Mouse (Mus musculus): ENCODE measurements around the gene Clca3a1.
"Not testable (repeated sequence)": the region's sequence is repeated elsewhere in the genome, so short reads cannot be mapped to it uniquely, and the experiment has no call there.

The Clca3a1 gene

DNA sequence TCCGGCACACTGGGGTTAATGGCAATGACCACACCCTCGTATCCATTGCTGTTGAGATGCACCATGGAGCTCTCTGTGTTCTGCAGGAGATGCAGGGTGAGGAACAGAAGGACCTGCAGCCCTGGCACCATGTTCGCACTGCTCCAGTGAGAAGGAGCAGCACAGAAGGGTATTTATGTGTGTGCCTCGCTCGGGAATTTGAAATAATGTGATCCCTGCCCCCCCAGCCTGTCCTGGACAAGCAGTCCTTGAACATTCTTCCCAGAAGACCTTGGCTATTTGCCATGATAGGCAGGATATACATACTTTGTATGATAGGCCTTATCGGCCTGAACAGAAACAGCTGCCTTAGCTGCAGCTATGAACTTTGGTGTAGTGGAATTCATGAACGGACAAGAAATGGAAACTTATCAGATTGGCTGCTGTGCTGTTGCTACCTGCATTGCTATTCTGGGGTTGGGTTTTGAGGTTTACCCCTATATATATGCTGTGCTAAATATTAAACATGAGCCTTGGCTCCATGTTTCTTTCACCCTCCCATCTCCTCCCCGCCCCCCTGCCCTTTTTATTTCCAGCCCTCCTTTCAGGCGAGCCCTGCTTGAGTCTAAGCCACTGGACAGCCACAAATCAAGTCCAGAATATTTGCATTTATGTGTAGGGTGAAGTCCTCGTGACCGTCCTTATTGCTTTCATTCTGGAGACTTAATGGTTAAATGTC, at the start of gene Clca3a1:
Gene Clca3a1 (minus strand): TSS at position 386 of the 718 bp plus-strand sequence.
- no peak for DNase-seq (ENCODE audit: low read depth, low spot score)

DNA sequence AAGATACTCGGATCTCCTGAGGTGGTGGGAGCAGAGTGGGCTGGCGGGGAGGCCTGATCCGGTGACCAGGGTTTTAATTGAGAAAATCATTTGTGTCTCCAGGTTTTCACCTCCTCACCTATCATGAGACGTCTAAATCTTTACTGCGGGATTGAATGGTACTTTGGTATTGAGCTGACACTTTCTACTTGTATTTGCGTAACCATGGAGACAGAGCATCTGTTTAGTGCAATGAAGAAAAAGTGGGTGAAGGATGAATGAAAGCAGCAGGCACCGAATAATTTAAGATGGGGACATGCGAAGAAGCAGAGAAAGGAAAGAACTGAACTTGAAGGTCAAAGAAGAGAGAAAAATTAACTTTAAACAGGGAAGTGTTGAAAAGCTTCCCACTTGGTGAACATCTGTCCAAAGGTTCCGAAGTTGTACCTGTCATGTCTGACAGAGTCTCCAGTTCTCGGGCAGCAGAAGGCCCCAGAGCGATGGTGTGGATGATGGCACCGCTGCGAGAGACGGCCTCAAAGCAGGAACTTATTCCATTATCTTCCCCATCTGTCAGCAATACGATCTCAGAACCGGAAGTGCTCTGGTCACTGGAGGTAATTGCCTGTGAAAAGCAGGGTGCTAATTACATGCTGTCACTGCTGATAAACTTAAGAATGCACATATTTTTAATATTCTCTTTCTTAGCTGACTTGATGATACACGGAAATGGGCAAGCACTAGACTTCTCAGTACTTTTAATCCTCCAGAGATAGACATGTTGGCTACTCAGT, 47.6 kb upstream of the Clca3a1 start:
- DNase-seq (ENCODE audit: low read depth, low spot score), result not testable (repeated sequence)

DNA sequence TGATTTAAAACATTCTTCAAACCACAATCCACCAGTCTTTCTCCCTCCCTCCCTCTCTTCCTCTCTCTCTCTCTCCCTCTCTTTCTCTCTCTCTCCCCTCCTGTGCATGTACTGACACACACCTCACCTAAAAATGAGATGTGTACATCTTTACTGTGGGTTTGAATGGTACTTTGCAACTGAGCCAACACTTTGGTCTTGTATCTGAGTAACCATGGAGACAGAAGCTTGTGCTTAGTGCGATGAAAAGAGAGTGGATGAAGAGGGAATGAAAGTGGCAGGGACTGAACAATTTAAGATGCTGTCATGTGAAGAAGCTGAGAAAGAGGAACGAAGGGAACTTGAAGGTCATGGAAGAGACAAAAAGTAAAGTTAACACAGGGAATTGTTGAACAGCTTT, 45.8 kb upstream of the Clca3a1 start:
- not testable (repeated sequence) for DNase-seq (ENCODE audit: low read depth, low spot score)

DNA sequence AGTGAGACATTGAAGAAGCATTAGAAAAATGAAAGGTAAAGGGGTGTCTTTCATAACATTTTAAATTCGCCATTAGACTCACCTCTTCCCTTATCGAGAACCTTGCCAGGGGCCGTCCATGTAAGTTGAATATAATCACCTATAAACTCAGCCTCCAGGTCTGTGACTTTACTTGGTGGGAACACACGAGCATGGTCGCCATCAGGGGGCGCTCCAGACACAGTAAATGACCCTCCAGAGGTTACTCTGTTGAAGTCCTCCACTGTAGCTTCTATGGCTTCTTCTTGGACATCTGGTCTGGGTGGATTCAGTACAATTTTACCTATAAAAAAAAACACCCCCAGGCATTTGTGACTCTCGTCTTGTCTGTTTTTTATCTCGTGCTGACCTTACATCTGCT, 41.1 kb upstream of the Clca3a1 start:
- no peak for DNase-seq (ENCODE audit: low read depth, low spot score)

DNA sequence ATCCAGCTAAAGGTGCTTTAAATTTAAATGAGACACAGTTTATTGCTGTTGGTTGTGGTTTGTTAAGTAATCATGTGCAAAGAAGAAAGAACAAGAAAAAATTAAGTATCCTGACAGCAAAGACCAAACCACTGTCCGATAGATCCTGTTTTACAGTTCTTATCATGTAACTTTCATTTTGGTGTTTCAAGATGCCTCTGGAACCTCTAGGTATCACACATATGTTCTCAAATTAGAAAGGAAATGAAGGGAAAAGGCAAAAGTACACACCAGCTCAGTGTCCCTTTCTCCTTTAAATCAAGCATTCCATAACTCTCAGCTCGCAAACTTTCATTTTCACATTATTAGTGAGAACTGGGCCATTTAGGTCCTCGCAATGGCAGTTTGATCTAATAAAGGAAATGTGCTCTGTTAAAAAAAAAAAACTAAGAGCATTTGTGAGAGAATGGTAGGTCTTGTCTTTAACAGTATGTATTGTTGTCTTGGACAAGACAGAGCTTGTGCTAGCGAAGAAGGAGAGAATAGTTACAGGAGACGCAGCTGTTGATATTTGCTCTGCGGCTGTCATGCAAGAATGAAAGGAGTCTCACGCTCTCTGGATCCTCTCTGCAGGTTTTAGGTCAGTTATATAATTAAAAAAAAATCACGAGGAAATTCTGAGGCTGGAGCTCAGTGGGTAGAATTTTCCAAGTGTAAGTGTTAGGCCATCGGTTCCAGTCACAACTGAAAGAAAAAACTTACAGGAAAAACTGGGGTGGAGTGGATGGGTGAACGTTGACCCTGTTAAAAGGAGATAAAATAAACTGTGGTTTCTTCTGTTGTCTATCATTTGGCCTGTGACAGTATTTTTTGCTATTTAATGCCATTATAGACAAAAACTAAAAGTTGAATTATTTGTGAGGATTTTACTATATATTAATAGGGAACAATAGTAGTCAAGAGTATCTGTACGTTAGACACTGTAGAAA, 24.7 kb upstream of the Clca3a1 start:
- DNase-seq (ENCODE audit: low read depth, low spot score), result no peak

DNA sequence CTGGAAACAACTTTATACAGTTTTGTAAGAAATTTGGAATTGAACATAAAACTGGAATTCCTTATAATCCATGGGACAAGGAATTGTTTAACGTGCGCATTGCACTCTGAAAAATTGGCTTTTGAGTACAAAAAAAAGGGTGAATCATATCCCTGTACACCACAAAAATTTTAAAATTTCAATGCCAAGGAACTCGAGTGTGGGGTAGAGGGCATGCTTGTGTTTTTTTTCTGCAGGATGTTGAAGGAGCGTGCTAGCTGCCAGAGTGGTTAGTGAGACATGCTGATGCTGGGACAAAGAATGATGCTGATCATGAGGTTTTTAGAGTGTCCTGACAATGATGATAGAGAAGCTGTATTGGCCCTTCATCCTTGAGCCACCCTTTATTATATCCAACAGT, 4.4 kb upstream of the Clca3a1 start:
- no peak for DNase-seq (ENCODE audit: low read depth, low spot score)

DNA sequence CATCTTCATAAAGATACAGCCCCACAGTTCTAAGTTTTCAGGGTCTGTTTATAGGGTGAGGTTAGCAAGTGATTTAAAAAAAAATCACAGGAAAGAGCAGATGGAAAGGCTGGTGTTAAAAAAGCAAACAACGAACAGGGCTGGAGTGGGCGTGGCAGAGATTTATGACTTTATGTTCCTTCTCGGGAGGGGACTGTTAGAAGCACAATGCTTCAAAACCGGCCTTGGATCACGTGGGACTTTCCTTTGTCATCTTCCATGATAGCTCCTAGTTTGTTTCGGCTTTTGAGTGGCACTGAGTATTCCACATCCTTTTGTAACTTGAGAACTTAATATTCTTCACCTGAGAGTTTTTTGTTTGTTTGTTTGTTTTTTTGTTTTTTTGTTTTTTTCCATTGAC, 677 bp upstream of the Clca3a1 start:
- DNase-seq (ENCODE audit: low read depth, low spot score), result no peak

DNA sequence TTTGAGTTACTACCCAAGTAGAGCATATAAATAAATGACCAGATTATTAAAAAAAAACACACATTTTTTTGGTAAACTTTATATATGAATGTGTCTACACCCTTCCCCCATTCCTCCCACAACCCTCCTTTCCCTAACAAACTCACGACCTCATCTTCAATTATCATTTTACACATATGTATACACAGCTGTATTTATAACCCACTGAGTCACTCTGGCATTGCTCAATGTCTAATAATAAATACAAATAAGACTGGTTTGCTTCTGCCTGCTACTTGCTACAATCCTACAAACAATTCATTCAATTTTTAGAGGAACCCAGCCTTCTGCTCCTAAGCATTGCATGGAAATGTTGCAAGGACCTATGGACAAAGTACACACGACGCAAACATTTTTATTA, 1.1 kb downstream of the Clca3a1 start:
- no peak for DNase-seq (ENCODE audit: low read depth, low spot score)

DNA sequence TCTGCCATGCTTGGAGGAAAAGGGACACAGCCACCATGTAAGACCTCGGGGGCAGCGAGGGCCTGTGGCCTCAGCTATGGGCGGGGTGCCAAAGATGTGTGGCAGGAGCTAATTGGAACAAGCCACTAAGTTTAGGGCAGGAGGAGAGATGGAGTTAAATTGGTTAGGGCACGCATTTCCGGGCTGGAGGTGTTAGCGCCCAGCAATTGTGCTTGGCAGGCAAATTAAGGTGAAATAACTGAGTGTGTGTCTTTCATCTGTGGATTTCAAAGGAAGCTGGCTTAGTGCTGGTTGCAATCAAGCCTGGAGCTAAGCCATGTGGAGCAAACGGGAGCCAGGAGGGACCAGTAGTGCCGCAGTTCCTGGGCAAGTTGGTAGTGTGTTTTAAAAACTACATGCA, 4.7 kb downstream of the Clca3a1 start:
- DNase-seq (ENCODE audit: low read depth, low spot score), result not testable (repeated sequence)

DNA sequence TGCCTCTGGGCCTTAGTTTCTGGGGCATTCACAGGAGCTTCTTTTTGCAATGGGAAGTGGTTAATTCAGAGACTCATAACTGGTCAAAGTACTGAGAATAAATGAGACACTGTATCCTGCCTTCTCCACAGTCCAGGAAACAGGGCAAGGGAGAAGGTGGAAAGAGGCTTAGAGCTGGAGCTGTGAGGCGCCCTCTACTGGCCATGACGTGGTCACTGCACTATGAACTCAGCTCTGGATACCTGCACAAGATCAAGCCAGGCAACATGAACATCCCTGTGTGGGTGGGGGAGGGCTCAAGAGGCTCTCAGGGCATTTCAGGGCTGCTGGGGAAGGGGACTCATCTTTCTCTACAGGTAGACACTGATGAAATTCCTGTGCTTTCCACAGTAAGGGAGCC, 7.7 kb downstream of the Clca3a1 start:
- peak; percentile 20 for DNase-seq (ENCODE audit: low read depth, low spot score)

DNA sequence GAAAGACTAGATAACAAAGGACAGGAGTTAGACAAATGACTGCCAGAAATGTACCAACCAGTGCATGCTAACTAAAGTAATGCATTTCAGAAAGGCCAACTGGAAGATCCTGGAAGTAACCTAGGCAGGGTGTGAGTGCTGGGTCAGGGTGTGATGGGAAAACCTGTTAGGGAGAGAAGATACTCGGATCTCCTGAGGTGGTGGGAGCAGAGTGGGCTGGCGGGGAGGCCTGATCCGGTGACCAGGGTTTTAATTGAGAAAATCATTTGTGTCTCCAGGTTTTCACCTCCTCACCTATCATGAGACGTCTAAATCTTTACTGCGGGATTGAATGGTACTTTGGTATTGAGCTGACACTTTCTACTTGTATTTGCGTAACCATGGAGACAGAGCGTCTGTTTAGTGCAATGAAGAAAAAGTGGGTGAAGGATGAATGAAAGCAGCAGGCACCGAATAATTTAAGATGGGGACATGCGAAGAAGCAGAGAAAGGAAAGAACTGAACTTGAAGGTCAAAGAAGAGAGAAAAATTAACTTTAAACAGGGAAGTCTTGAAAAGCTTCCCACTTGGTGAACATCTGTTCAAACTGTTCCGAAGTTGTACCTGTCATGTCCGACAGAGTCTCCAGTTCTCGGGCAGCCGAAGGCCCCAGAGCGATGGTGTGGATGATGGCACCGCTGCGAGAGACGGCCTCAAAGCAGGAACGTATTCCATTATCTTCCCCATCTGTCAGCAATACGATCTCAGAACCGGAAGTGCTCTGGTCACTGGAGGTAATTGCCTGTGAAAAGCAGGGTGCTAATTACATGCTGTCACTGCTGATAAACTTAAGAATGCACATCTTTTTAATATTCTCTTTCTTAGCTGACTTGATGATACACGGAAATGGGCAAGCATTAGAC, 11.5 kb downstream of the Clca3a1 start:
- not testable (repeated sequence) for DNase-seq (ENCODE audit: low read depth, low spot score)

DNA sequence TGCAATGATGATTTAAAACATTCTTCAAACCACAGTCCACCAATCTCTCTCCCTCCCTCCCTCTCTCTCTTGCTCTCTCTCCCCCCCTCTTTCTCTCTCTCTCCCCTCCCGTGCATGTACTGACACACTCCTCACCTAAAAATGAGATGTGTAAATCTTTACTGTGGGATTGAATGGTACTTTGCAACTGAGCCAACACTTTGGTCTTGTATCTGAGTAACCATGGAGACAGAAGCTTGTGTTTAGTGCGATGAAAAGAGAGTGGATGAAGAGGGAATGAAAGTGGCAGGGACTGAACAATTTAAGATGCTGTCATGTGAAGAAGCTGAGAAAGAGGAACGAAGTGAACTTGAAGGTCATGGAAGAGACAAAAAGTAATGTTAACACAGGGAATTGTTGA, 13.1 kb downstream of the Clca3a1 start:
- not testable (repeated sequence) for DNase-seq (ENCODE audit: low read depth, low spot score)

DNA sequence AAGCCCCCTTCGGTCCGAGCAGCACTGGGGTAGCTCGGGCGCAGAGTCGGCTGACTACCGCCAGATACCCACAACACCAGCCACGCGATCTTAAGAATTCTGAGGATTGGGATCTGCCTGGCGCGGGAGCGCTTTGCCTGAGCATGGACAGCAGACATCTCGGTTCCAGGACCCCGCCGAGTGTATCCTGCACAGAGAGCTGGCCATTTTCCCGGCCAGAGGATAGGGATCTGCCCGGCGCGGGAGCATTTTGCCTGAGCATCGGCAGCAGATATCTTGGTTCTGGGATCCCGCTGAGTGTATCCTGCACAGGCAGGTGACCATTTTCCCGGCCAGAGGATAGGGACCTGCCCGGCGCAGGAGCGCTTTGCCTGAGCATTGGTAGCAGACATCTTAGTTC, 22.4 kb downstream of the Clca3a1 start:
- not testable (repeated sequence) for DNase-seq (ENCODE audit: low read depth, low spot score)

DNA sequence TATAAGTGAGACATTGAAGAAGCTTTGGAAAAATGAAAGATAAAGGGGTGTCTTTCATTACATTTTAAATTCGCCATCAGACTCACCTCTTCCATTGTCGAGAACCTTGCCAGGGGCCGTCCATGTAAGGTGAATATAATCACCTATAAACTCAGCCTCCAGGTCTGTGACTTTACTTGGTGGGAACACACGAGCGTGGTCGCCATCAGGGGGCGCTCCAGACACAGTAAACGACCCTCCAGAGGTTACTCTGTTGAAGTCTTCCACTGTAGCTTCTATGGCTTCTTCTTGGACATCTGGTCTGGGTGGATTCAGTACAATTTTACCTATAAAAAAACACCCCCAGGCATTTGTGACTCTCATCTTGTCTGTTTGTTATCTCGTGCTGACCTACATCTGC, 23.9 kb downstream of the Clca3a1 start:
- no peak for DNase-seq (ENCODE audit: low read depth, low spot score)

DNA sequence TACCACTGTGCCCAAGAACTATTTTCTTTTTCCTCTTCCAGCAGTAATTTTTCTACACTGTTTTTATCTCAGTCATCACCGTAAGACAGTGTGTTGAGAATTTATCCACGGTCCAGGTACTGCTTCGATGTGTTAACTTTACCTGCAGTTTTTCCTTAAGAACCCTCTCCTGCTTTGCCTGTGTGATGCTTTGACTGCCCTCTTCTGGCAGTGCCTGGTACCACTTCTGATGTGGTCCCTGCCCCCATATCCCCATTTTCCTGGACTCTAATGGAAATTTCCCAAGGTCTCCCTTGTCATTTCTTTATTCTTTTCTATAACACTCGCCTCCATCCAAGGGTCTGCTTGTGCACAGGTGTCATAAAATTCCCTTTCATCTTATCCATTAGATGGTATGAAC, 37.3 kb downstream of the Clca3a1 start:
- DNase-seq (ENCODE audit: low read depth, low spot score), result no peak

DNA sequence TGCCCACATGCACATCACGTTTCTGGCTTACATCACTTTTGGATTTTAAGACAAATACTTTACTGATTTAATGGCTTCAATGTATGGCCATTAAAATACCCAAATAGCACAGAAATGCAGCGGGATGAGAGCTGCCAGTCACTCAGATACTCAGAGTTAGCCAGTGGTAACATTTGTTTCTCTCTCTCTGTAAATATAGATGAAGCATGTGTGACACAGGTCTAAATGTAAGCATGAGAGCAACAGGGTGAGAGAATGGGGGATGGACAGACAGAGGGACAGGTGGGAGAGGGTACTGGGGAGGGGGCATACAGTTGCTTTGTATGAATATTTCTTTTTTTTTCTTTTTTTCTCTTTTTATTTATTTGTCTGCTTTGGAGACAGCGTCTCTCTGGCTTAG, 38.2 kb downstream of the Clca3a1 start:
- not testable (repeated sequence) for DNase-seq (ENCODE audit: low read depth, low spot score)

DNA sequence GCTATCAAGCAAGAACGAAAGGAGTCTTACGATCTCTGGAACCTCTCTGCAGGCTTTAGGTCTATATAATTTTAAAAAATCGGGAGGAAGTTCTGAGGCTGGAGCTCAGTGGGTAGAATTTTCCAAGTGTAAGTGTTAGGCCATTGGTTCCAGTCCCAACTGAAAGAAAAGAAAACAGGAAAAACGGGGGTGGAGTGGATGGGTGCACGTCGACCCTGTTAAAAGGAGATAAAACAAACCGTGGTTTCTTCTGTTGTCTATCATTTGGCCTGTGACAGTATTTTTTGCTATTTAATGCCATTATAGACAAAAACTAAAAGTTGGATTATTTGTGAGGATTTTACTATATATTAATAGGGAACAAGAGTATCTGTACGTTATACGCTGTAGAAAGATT, 38.9 kb downstream of the Clca3a1 start:
- no peak for DNase-seq (ENCODE audit: low read depth, low spot score)

DNA sequence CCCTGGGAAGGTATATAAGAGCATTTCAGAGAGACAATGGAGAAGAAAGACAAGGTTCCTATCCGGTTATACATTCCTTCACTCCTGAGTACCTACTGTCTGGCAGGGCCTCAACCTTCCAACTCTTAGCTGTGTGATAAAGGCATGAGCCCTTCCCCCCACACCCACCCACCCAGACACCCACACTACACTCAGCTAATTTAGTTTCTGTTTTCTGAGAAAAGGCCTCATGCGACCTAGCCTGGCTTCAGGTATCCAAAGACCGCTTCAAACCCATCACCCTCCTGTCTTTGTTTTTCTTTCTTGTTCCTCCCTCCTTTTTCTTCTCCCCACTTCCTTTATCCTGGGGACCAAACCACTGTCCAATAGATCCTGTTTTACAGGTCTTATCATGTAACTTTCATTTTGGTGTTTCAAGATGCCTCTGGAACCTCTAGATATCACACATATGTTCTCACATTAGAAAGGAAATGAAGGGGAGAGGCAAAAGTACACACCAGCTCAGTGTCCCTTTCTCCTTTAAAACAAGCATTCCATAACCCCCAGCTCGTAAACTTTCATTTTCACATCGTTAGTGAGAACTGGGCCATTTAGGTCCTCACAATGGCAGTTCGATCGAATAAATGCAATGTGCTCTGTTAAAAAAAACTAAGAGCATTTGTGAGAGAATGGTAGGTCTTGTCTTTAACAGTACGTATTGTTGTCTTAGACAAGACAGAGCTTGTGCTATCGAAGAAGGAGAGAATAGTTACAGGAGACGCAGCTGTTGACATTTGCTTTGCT, 39.5 kb downstream of the Clca3a1 start:
- no peak for DNase-seq (ENCODE audit: low read depth, low spot score)

DNA sequence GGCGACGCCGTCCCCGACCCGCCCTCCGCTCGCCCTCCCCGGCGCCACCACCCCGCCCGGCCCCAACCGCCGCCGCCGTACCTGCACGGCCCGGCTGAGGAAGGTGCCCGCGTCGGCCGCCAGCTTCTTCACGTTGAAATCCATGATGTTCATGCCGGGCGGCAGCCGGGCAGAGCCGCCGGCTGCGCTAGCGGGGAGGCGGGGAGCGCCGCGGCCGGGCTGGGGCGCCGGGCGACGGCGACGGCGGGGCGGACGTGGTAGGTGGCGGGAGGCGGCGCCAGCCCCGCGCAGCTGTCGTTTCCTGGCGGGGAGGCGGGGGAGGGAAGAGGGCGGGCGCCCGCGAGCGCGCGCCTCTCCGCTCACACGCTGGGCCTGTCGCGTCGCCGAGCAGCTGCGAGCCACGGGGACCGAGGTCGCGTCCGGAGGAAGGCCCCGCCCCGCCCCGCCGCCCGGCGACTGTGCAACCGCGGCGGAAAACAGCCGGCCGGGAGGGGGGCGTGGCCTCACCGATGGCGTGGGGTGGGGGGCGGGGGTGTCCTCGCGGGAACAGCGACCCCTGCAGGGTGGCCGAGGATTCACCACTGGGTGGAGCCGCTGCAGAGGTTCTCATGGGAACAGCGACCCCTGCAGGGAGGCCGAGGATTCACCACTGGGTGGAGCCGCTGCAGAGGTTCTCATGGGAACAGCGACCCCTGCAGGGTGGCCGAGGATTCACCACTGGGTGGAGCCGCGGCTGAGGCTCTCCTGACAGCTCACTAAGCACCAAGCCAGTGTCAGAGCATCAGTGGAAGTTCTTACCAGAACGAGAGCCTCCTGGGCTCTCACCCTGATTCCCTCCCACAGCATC, 40.7 kb downstream of the Clca3a1 start, which contains the start of gene Sh3glb1:
Gene Sh3glb1 (minus strand): TSS at position 435 of the 847 bp plus-strand sequence.
- peak; percentile 90 for DNase-seq (ENCODE audit: low read depth, low spot score)
